Comparison of ENCODE assay signal across 33 mouse cellular contexts in genomic region chr11:105909617-105910016, GRCm38 (mm10). TPM values are rescaled to one million over a fixed set of nuclear protein-coding genes. Genes with fewer than 3 reads are reported as not detected.
"Had no signal": no experiment of that assay in that cellular context is flagged by ENCODE, and none has a peak within 500 bp of the region (broad histone marks: within the 10 kb centered on the region; RNA-seq: fewer than 3 reads in every experiment).

No protein-coding gene starts in this region.

- H3K36me3 ChIP-seq: liver, embryonic 12.5 days; liver, embryonic 13.5 days; liver, embryonic 15.5 days; midbrain, embryonic 10.5 days had no signal

- H3K27me3 ChIP-seq: limb, embryonic 12.5 days; limb, embryonic 13.5 days; limb, embryonic 15.5 days; liver, embryonic 12.5 days; liver, embryonic 13.5 days; liver, embryonic 15.5 days; lung, embryonic 15.5 days; midbrain, embryonic 12.5 days; midbrain, embryonic 13.5 days; midbrain, embryonic 15.5 days; neural tube, embryonic 12.5 days had no signal

- DNase-seq: left cerebral cortex, postnatal 4 days; liver; liver, embryonic 13.5 days; liver, postnatal 0 days; lung, adult 18-20 months; lung, adult 2 months; lung, embryonic 14.5 days; lung, postnatal 10 days; lung, postnatal 14 days; lung, postnatal 36 days; lung, postnatal 4 days; midbrain, embryonic 14.5 days had no signal

- H3K9me3 ChIP-seq: limb, embryonic 10.5 days; limb, embryonic 12.5 days; limb, embryonic 13.5 days; limb, embryonic 15.5 days; liver, embryonic 12.5 days; liver, embryonic 13.5 days; liver, embryonic 15.5 days; lung, embryonic 15.5 days; megakaryocyte, embryonic 14.5 days; midbrain, embryonic 10.5 days; midbrain, embryonic 12.5 days; midbrain, embryonic 13.5 days; midbrain, embryonic 15.5 days; neural tube, embryonic 12.5 days had no signal

- H3K9ac ChIP-seq: limb, embryonic 12.5 days; limb, embryonic 13.5 days; limb, embryonic 15.5 days; liver, embryonic 12.5 days; liver, embryonic 13.5 days; liver, embryonic 14.5 days; liver, embryonic 15.5 days; liver, postnatal 0 days; lung, embryonic 14.5 days; lung, embryonic 15.5 days; midbrain, embryonic 12.5 days; midbrain, embryonic 13.5 days; midbrain, embryonic 15.5 days; neural tube, embryonic 12.5 days had no signal

- ATAC-seq: liver, embryonic 12.5 days; liver, postnatal 0 days; lung, postnatal 0 days; midbrain, embryonic 13.5 days; midbrain, embryonic 15.5 days; midbrain, embryonic 16.5 days had no signal

- H3K4me1 ChIP-seq: limb, embryonic 10.5 days; limb, embryonic 12.5 days; limb, embryonic 13.5 days; limb, embryonic 15.5 days; liver, embryonic 12.5 days; liver, embryonic 13.5 days; liver, embryonic 15.5 days; megakaryocyte, embryonic 14.5 days; midbrain, embryonic 10.5 days; midbrain, embryonic 12.5 days; midbrain, embryonic 13.5 days; midbrain, embryonic 15.5 days; neural tube, embryonic 12.5 days had no signal

- H3K27ac ChIP-seq: limb, embryonic 10.5 days; limb, embryonic 12.5 days; limb, embryonic 13.5 days; limb, embryonic 15.5 days; liver, embryonic 12.5 days; liver, embryonic 13.5 days; liver, embryonic 14.5 days; liver, embryonic 15.5 days; lung, embryonic 15.5 days; macrophage; midbrain, embryonic 10.5 days; midbrain, embryonic 12.5 days; midbrain, embryonic 13.5 days; midbrain, embryonic 15.5 days; neural tube, embryonic 12.5 days had no signal

- H3K4me2 ChIP-seq: limb, embryonic 12.5 days; limb, embryonic 13.5 days; limb, embryonic 15.5 days; liver, embryonic 11.5 days; liver, embryonic 12.5 days; liver, embryonic 13.5 days; liver, embryonic 15.5 days; lung, embryonic 14.5 days; lung, embryonic 15.5 days; midbrain, embryonic 11.5 days; midbrain, embryonic 12.5 days; midbrain, embryonic 13.5 days; midbrain, embryonic 15.5 days; neural tube, embryonic 12.5 days had no signal

- H3K4me3 ChIP-seq: limb, embryonic 10.5 days; limb, embryonic 12.5 days; limb, embryonic 13.5 days; limb, embryonic 15.5 days; liver, embryonic 12.5 days; liver, embryonic 13.5 days; liver, embryonic 15.5 days; lung, embryonic 15.5 days; megakaryocyte, embryonic 14.5 days; midbrain, embryonic 10.5 days; midbrain, embryonic 12.5 days; midbrain, embryonic 13.5 days; midbrain, embryonic 15.5 days; myocyte; neural tube, embryonic 12.5 days had no signal

RNA-seq across cellular contexts. Expression of gene Cyb561, which starts 43.5 kb away (rescaled TPM):
- total RNA-seq: megakaryocyte, adult 5-6 weeks had no signal
- polyA plus RNA-seq: macrophage had no signal
